Mouse (Mus musculus): ENCODE measurements around the gene Grb10. TPM values are rescaled to one million over a fixed set of nuclear protein-coding genes. Genes with fewer than 3 reads are reported as not detected.

Grb10 gene
- polyA plus RNA-seq, 1 experiment from 2014 or later = 267 TPM

DNA sequence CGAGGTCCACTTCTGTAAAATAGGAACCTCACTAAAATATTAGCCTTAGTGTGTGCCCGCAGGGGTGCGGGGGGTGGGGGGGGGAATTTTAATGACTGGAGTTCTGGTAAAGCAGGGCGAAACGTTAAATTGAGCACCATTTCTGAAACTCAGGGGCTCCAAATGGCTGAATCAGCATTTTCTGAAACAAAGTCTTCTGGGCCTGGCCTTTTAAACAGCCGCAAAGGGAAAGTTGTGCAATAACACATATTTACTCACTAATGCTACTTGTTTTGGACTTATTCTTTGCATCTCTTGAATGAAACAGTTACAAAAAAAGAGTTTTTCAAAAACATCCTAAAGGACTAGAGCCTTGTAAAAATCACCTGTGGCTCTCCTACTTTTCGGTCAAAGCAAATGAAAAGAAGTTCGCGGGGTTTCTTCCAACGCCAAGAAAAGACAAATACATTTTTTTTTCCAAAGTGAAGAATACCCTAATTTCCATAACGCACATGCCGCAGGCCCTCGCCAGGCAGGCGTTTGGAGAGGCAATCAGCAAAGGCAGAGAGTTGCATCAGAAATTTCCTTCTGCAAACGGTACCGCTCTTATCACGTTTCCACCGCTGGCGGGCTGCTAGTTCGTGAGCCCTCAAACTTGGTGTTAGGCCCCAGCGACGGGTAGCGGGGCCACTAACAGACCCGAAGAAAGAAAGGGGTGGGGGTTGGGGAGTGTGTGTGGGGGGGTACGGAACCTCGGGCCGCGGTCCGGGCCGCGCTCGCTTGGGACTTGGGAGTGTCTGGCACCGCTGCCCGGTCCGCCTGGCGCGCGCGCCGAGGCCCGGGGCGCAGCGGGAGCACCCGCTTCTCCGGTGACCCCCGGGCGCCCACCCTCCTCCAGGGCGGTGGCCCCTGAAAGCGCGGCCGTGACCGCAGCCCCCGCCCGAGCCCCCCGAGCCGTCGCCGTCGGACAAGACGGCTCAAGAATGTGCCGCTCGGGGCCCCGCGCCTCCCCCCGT is 2.3 kb downstream of the Grb10 start:
- Histone ChIP-seq H3K27ac (ENCODE audit: low read depth, low read length) (peak overlapping the region; percentile 87), H3K4me3 (ENCODE audit: low read depth, low read length) (peak overlapping the region; percentile 73), H3K27me3 (ENCODE audit: control insufficient read depth, insufficient read depth, low read length) (peaks cover 77% of the 10 kb centered on the region), H3K36me3 (ENCODE audit: control insufficient read depth, insufficient read depth, low read length) (no peaks in the 10 kb centered on the region), H3K4me2 (replicated peaks; ENCODE audit: low read depth, low read length) (peak overlapping the region; percentile 27), H3K4me1 (replicated peaks; ENCODE audit: control insufficient read depth, insufficient read depth, low read length) (no peaks in the 10 kb centered on the region), H3K9ac (ENCODE audit: low read depth, low read length) (peak overlapping the region; percentile 91), H3K9me3 (ENCODE audit: control insufficient read depth, low read length) (no peaks in the 10 kb centered on the region)
- ATAC-seq (ENCODE audit: low FRiP score) (peak; percentile 0; the same call in 1 of the 2 replicates), DNase-seq (ENCODE audit: low spot score) (peak; percentile 65)
- WGBS = 1% methylated on average over 49 of the region's 65 CpGs

DNA sequence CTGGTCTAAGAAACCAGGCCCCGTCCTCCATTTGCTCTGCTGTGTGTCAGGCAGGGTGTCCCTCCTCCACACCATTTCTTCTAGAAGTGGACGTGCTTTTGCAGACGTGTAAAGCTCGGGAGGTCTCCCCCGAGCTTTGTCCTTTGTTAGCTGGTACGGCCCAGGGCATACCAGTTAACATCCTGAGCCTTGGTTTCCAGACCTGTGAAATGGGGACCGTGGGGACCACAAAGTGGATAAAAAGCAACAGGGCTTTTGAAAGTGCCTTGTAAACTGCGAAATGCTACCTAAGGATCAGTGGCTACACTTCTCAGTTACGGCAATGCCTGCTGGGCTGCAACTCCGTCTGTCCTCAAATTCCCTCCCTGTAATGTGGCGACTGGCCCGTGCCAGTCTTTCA is 3.2 kb downstream of the Grb10 start:
- peak overlapping the region; percentile 27 for H3K4me2 ChIP-seq (replicated peaks; ENCODE audit: low read depth, low read length)
- H3K36me3 ChIP-seq (ENCODE audit: control insufficient read depth, insufficient read depth, low read length) = no peaks in the 10 kb centered on the region
- peak overlapping the region; percentile 73 for H3K4me3 ChIP-seq (ENCODE audit: low read depth, low read length)
- H3K27ac ChIP-seq (ENCODE audit: low read depth, low read length) = peak overlapping the region; percentile 12
- peak overlapping the region; percentile 91 for H3K9ac ChIP-seq (ENCODE audit: low read depth, low read length)
- no peaks in the 10 kb centered on the region for H3K9me3 ChIP-seq (ENCODE audit: control insufficient read depth, low read length)
- 6% methylated on average over 12 of the region's 12 CpGs for WGBS
- no peak for ATAC-seq (ENCODE audit: low FRiP score)
- no peaks in the 10 kb centered on the region for H3K4me1 ChIP-seq (replicated peaks; ENCODE audit: control insufficient read depth, insufficient read depth, low read length)
- peaks cover 79% of the 10 kb centered on the region for H3K27me3 ChIP-seq (ENCODE audit: control insufficient read depth, insufficient read depth, low read length)
- peak; percentile 66 for DNase-seq (ENCODE audit: low spot score)

DNA sequence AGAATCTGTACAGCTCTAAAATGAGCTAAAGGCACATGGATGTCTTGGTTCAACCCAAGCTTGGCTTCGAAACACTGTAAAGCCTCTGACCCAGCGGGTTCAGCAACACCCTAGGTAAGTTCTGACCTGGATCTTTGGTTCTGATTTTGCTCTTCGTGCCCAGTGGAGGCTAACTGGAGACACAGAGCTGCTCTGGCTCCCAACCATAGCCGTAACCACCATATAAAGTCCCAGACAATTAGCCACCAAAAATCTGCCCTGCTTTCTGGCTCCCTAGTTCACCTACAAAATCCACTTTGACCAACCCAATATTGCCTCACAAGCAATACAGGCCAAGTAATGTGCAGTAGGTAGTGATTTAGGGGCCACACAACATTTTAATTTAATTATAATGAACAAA is 3.7 kb downstream of the Grb10 start:
- Histone ChIP-seq H3K9ac (ENCODE audit: low read depth, low read length) (peak overlapping the region; percentile 91; the same call in 1 of the 2 replicates), H3K4me2 (replicated peaks; ENCODE audit: low read depth, low read length) (peak overlapping the region; percentile 27), H3K27me3 (ENCODE audit: control insufficient read depth, insufficient read depth, low read length) (peaks cover 80% of the 10 kb centered on the region), H3K36me3 (ENCODE audit: control insufficient read depth, insufficient read depth, low read length) (no peaks in the 10 kb centered on the region), H3K4me1 (replicated peaks; ENCODE audit: control insufficient read depth, insufficient read depth, low read length) (no peaks in the 10 kb centered on the region), H3K4me3 (ENCODE audit: low read depth, low read length) (peak overlapping the region; percentile 73), H3K27ac (ENCODE audit: low read depth, low read length) (no peak overlapping the region), H3K9me3 (ENCODE audit: control insufficient read depth, low read length) (no peaks in the 10 kb centered on the region)
- WGBS = 46% methylated on average over 4 of the region's 4 CpGs
- ATAC-seq (ENCODE audit: low FRiP score) (no peak), DNase-seq (ENCODE audit: low spot score) (peak; percentile 44)

DNA sequence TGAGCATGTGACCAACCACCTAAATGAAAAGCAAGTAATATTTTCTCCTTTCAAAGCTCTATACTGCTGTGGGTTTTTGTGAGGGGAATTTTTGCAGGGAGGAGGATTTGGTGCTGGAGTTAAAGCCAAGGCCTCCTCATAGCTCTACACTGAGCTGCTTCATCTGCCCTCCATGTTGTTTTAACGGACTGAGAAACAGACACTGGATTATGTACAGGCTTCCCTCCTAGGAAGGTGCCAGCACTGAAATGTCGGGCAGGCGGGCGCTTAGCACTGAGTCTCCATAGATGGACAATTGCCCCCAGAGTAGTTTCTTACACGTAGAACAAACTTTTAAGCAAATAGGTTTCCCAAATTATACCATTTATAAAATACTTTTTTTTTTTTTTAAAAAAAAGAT is 4.1 kb downstream of the Grb10 start:
- DNase-seq (ENCODE audit: low spot score) (peak; percentile 53), ATAC-seq (ENCODE audit: low FRiP score) (no peak)
- H3K27ac ChIP-seq (ENCODE audit: low read depth, low read length) = no peak overlapping the region
- WGBS = 31% methylated on average over 5 of the region's 5 CpGs
- H3K4me1 ChIP-seq (replicated peaks; ENCODE audit: control insufficient read depth, insufficient read depth, low read length) = no peaks in the 10 kb centered on the region
- H3K4me3 ChIP-seq (ENCODE audit: low read depth, low read length) = peak overlapping the region; percentile 73
- peak overlapping the region; percentile 91; the same call in 1 of the 2 replicates for H3K9ac ChIP-seq (ENCODE audit: low read depth, low read length)
- peak overlapping the region; percentile 27 for H3K4me2 ChIP-seq (replicated peaks; ENCODE audit: low read depth, low read length)
- H3K9me3 ChIP-seq (ENCODE audit: control insufficient read depth, low read length) = no peaks in the 10 kb centered on the region
- no peaks in the 10 kb centered on the region for H3K36me3 ChIP-seq (ENCODE audit: control insufficient read depth, insufficient read depth, low read length)
- H3K27me3 ChIP-seq (ENCODE audit: control insufficient read depth, insufficient read depth, low read length) = peaks cover 79% of the 10 kb centered on the region

DNA sequence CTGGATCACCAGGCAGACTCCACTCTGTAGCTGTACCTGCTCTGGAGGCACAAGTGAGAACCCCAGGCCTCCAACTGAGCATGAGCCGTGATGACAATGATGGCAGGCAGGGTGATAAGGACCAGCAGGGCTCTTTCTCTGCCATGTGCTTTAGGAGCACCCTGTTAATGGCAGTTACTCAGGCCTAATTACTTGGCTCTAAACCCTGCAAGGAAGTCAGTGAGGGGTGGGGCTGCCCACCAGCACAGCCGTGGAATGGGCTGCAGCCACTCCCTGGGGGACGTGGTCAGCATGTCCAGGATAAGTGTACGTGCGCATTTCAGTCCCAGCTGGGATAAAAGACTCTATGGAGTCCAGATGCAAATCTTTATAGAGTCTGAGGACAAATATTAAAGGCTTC is 5.7 kb downstream of the Grb10 start:
- ATAC-seq (ENCODE audit: low FRiP score) = peak; percentile 8; the same call in 1 of the 2 replicates
- H3K4me3 ChIP-seq (ENCODE audit: low read depth, low read length) = peak overlapping the region; percentile 13; the same call in 1 of the 2 replicates
- H3K27me3 ChIP-seq (ENCODE audit: control insufficient read depth, insufficient read depth, low read length) = peaks cover 82% of the 10 kb centered on the region
- H3K4me1 ChIP-seq (replicated peaks; ENCODE audit: control insufficient read depth, insufficient read depth, low read length) = no peaks in the 10 kb centered on the region
- H3K9me3 ChIP-seq (ENCODE audit: control insufficient read depth, low read length) = peaks cover 4% of the 10 kb centered on the region; the same call in 1 of the 2 replicates
- H3K36me3 ChIP-seq (ENCODE audit: control insufficient read depth, insufficient read depth, low read length) = peaks cover 1% of the 10 kb centered on the region; the same call in 1 of the 2 replicates
- peak; percentile 20 for DNase-seq (ENCODE audit: low spot score)
- no peak overlapping the region for H3K9ac ChIP-seq (ENCODE audit: low read depth, low read length)
- H3K27ac ChIP-seq (ENCODE audit: low read depth, low read length) = no peak overlapping the region
- H3K4me2 ChIP-seq (replicated peaks; ENCODE audit: low read depth, low read length) = peak overlapping the region; percentile 25
- WGBS = 29% methylated on average over 5 of the region's 5 CpGs

DNA sequence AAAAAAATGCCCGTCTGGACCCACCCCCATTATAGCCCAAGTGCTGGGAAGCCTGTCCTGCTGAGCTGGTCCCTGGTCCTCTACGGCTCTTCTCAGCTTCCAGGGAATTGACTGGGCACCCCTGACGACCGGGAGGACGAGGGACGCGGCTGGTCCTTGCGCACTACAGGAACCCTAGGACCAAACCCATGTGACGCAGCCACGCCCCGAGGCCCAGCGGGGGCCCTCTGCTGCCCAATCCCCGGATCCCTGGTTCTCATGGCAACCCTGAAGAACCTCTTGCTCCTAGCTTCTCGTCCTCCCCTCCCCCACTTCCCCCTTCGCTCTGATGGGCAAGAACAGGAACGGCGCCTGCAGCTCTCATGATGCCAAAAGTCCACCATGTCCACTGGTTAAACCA is 11.8 kb downstream of the Grb10 start:
- no peak overlapping the region for H3K27ac ChIP-seq (ENCODE audit: low read depth, low read length)
- peak overlapping the region; percentile 21 for H3K4me3 ChIP-seq (ENCODE audit: low read depth, low read length)
- peaks cover 16% of the 10 kb centered on the region for H3K9me3 ChIP-seq (ENCODE audit: control insufficient read depth, low read length)
- WGBS = 41% methylated on average over 17 of the region's 17 CpGs
- peak overlapping the region; percentile 47 for H3K4me2 ChIP-seq (replicated peaks; ENCODE audit: low read depth, low read length)
- H3K9ac ChIP-seq (ENCODE audit: low read depth, low read length) = no peak overlapping the region
- peaks cover 7% of the 10 kb centered on the region; the same call in 1 of the 2 replicates for H3K36me3 ChIP-seq (ENCODE audit: control insufficient read depth, insufficient read depth, low read length)
- H3K4me1 ChIP-seq (replicated peaks; ENCODE audit: control insufficient read depth, insufficient read depth, low read length) = no peaks in the 10 kb centered on the region
- ATAC-seq (ENCODE audit: low FRiP score) (peak; percentile 47), DNase-seq (ENCODE audit: low spot score) (peak; percentile 35)
- H3K27me3 ChIP-seq (ENCODE audit: control insufficient read depth, insufficient read depth, low read length) = peaks cover 77% of the 10 kb centered on the region

DNA sequence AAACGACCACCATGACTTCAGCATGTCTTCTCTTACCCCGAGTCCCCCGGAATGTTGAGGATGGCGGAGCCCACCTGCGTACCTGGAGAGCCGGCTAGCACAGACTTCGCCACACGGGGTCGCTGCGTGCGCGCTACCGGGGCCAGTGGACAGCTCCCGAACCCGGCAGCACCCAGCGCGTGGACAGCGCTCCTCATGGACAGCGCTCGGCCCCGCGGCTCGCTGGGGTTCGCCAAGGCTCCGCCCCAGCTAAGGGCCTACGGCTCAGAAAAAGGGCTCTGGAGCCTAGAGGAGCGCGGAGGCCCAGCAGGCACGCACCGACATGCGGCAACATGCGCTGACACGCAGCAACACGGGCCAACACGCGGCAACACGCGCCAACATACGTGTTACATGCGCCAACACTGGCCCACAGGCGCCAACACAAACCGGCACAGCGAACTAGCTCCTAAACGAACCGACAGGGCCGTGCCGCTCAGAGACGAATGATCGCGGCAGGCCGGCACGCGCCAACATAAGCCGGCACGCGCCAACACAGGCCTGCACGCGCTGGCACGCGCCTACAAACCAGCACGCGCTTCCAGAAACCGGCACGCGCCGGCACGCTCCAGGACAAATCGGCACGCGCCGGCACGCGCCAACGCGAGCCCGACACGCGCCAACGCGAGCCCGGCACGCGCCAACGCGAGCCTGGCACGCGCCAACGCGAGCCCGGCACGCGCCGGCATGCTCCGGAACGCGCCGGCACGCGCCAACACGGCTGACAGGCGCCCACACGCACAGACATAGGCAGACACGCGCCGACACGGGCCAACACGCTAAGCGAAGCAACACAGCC is 12.5 kb downstream of the Grb10 start:
- Histone ChIP-seq H3K4me2 (replicated peaks; ENCODE audit: low read depth, low read length) (peak overlapping the region; percentile 47), H3K4me1 (replicated peaks; ENCODE audit: control insufficient read depth, insufficient read depth, low read length) (no peaks in the 10 kb centered on the region), H3K36me3 (ENCODE audit: control insufficient read depth, insufficient read depth, low read length) (peaks cover 7% of the 10 kb centered on the region; the same call in 1 of the 2 replicates), H3K9me3 (ENCODE audit: control insufficient read depth, low read length) (peaks cover 16% of the 10 kb centered on the region), H3K27me3 (ENCODE audit: control insufficient read depth, insufficient read depth, low read length) (peaks cover 74% of the 10 kb centered on the region), H3K9ac (ENCODE audit: low read depth, low read length) (no peak overlapping the region), H3K4me3 (ENCODE audit: low read depth, low read length) (peak overlapping the region; percentile 21), H3K27ac (ENCODE audit: low read depth, low read length) (no peak overlapping the region)
- 48% methylated on average over 108 of the region's 108 CpGs for WGBS
- DNase-seq (ENCODE audit: low spot score) = peak; percentile 72
- ATAC-seq (ENCODE audit: low FRiP score) = peak; percentile 92

DNA sequence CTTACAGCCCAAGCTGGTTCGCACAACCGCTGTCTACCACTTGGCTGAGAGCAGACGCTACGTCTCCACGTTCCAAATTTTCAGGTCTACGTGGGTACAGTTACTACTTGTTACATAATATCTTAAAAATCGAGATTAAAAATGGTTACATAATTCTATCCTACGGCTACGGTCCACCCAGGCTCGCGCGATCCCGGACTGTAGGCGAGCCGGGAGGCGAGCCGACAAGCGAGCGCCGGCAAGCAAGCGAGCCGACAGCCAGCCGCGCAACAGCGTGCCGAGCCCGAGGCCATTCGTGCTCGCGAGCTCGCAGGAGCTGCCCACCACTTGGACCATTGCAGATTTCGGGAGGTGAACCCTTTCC is 13.1 kb downstream of the Grb10 start:
- DNase-seq (ENCODE audit: low spot score) (no peak), ATAC-seq (ENCODE audit: low FRiP score) (peak; percentile 80)
- WGBS = 60% methylated on average over 32 of the region's 32 CpGs
- H3K27ac ChIP-seq (ENCODE audit: low read depth, low read length) = no peak overlapping the region
- H3K27me3 ChIP-seq (ENCODE audit: control insufficient read depth, insufficient read depth, low read length) = peaks cover 69% of the 10 kb centered on the region
- peaks cover 7% of the 10 kb centered on the region; the same call in 1 of the 2 replicates for H3K36me3 ChIP-seq (ENCODE audit: control insufficient read depth, insufficient read depth, low read length)
- H3K4me1 ChIP-seq (replicated peaks; ENCODE audit: control insufficient read depth, insufficient read depth, low read length) = no peaks in the 10 kb centered on the region
- no peak overlapping the region for H3K9ac ChIP-seq (ENCODE audit: low read depth, low read length)
- H3K9me3 ChIP-seq (ENCODE audit: control insufficient read depth, low read length) = peaks cover 16% of the 10 kb centered on the region
- peak overlapping the region; percentile 47 for H3K4me2 ChIP-seq (replicated peaks; ENCODE audit: low read depth, low read length)
- no peak overlapping the region for H3K4me3 ChIP-seq (ENCODE audit: low read depth, low read length)
